Mouse (Mus musculus) hindbrain, embryonic 11.5 days (tissue): Measurements from ENCODE around the gene Ttc22. TPM values are rescaled to one million over a fixed set of nuclear protein-coding genes. Genes with fewer than 3 reads are reported as not detected.

Experiments
- ATAC-seq: fragments of 200-750 bp; cut with Nextera tagmentation; 2 replicates; pipeline ENCODE4 v1.8.0; 2017; ENCODE audit warnings: mild to moderate bottlenecking, moderate TSS enrichment, moderate library complexity; ENCODE audit not compliant: low FRiP score
- DNase-seq: peaks from one replicate; pipeline ENCODE4 v3.0.0-alpha.2; 2015; ENCODE audit warnings: low spot score
- H3K27ac ChIP-seq: fragments of 300-500 bp; sonication (generic); 2 replicates; pipeline ENCODE4 v1.5.1; 2014; ENCODE audit warnings: mild to moderate bottlenecking, low read depth, low read length
- H3K27me3 ChIP-seq: fragments of 300-500 bp; sonication (generic); 2 replicates; pipeline ENCODE4 v1.6.1; 2014; ENCODE audit warnings: mild to moderate bottlenecking, low read length, moderate library complexity, mixed read lengths; ENCODE audit not compliant: control insufficient read depth, insufficient read depth
- H3K36me3 ChIP-seq: fragments of 300-500 bp; sonication (generic); 2 replicates; pipeline ENCODE4 v1.6.1; 2014; ENCODE audit warnings: mild to moderate bottlenecking, low read length, moderate library complexity, mixed read lengths; ENCODE audit not compliant: control insufficient read depth, insufficient read depth
- H3K4me1 ChIP-seq: fragments of 300-500 bp; sonication (generic); replicated peaks from 2 replicates; pipeline ENCODE4 v1.6.1; 2014; ENCODE audit warnings: low read length, mixed read lengths; ENCODE audit not compliant: control insufficient read depth, insufficient read depth
- H3K4me2 ChIP-seq: fragments of 300-500 bp; sonication (generic); replicated peaks from 2 replicates; pipeline ENCODE4 v1.6.1; 2014; ENCODE audit warnings: mild to moderate bottlenecking, low read depth, low read length
- H3K4me3 ChIP-seq: fragments of 300-500 bp; sonication (generic); 2 replicates; pipeline ENCODE4 v1.5.1; 2014; ENCODE audit warnings: low read depth, low read length
- H3K9ac ChIP-seq: fragments of 300-500 bp; sonication (generic); 2 replicates; pipeline ENCODE4 v1.6.1; 2014; ENCODE audit warnings: low read depth, low read length
- H3K9me3 ChIP-seq: fragments of 300-500 bp; sonication (generic); 2 replicates; pipeline ENCODE4 v1.6.1; 2016; ENCODE audit warnings: low read length; ENCODE audit not compliant: control insufficient read depth
- WGBS: fragments of 180-500 bp; shearing (Covaris S2); extraction: QIAGEN DNeasy Blood & Tissue Kit; methylation state at CpG from one replicate; pipeline ENCODE4 v1.1.7; 2014; 5-methylcytosine and 5-hydroxymethylcytosine counted together
- polyA plus RNA-seq: library from polyadenylated mRNA; unstranded; fragments of >200 nt; fragmentation: Nextera tagmentation; extraction: Ambion mirVana; gene quantifications from 2 replicates; pipeline ENCODE4 v1.2.1, GENCODE M21; 2014

Ttc22 gene
- polyA plus RNA-seq, 1 experiment from 2014 or later: 0.08 TPM

GRCm38 (mm10) chr4:106643483-106644217 is 21.4 kb downstream of the Ttc22 start:
- no peaks in the 10 kb centered on the region for H3K27me3 ChIP-seq
- no peaks in the 10 kb centered on the region for H3K9me3 ChIP-seq
- H3K4me3 ChIP-seq: no peak overlapping the region
- no peak overlapping the region for H3K4me2 ChIP-seq
- H3K36me3 ChIP-seq: no peaks in the 10 kb centered on the region
- ATAC-seq: no peak
- DNase-seq: no peak
- H3K27ac ChIP-seq: no peak overlapping the region
- H3K9ac ChIP-seq: no peak overlapping the region
- no peaks in the 10 kb centered on the region for H3K4me1 ChIP-seq
- 51% methylated on average over 8 of the region's 8 CpGs for WGBS

- Histone ChIP-seq H3K36me3 (no peaks in the 10 kb centered on the region), H3K4me1 (no peaks in the 10 kb centered on the region), H3K4me2 (no peak overlapping the region), H3K27me3 (no peaks in the 10 kb centered on the region), H3K4me3 (no peak overlapping the region), H3K9me3 (no peaks in the 10 kb centered on the region), H3K27ac (no peak overlapping the region), H3K9ac (no peak overlapping the region)
- WGBS: 74% methylated on average over 6 of the region's 6 CpGs
- DNase-seq (no peak), ATAC-seq (no peak)
These were observed 22.0 kb downstream of the Ttc22 start for GRCm38 (mm10) chr4:106644218-106644610.

GRCm38 (mm10) chr4:106645797-106646196 is 23.6 kb downstream of the Ttc22 start:
- Histone ChIP-seq H3K36me3 (no peaks in the 10 kb centered on the region), H3K27me3 (no peaks in the 10 kb centered on the region), H3K4me1 (no peaks in the 10 kb centered on the region), H3K9ac (no peak overlapping the region), H3K9me3 (no peaks in the 10 kb centered on the region), H3K4me2 (no peak overlapping the region), H3K27ac (no peak overlapping the region), H3K4me3 (no peak overlapping the region)
- DNase-seq (no peak), ATAC-seq (no peak)
- WGBS: 81% methylated on average over 5 of the region's 5 CpGs

GRCm38 (mm10) chr4:106647137-106647536 is 24.9 kb downstream of the Ttc22 start:
- Histone ChIP-seq H3K4me3 (no peak overlapping the region), H3K4me2 (no peak overlapping the region), H3K36me3 (no peaks in the 10 kb centered on the region), H3K9me3 (no peaks in the 10 kb centered on the region), H3K27ac (no peak overlapping the region), H3K27me3 (no peaks in the 10 kb centered on the region), H3K9ac (no peak overlapping the region), H3K4me1 (peaks cover 4% of the 10 kb centered on the region; the same call in 1 of the 2 replicates)
- no peak for ATAC-seq
- WGBS: 83% methylated on average over 6 of the region's 6 CpGs
- no peak for DNase-seq

- H3K4me3 ChIP-seq: peak within 1 kb of the TSS; percentile 53
- H3K27ac ChIP-seq: 0 out of 2 replicates have a peak within 1 kb of the TSS, but pooled peaks have one; percentile 3
- no peaks in the 10 kb centered on the region for H3K27me3 ChIP-seq
- peak within 1 kb of the TSS; percentile 62 for H3K9ac ChIP-seq
- H3K4me1 ChIP-seq: peaks cover 4% of the 10 kb centered on the region; the same call in 1 of the 2 replicates
- WGBS: 4% methylated on average over 40 of the region's 40 CpGs
- DNase-seq (peak; percentile 98), ATAC-seq (peak; percentile 94)
- H3K4me2 ChIP-seq: peak within 1 kb of the TSS; percentile 86
- H3K36me3 ChIP-seq: 0 out of 2 replicates have a peak, but pooled peaks cover 3% of the 10 kb centered on the region
- H3K9me3 ChIP-seq: no peaks in the 10 kb centered on the region
These were observed 28.7 kb downstream of the Ttc22 start, which contains the start of gene Pars2 for GRCm38 (mm10) chr4:106650833-106651527. Gene Pars2 (plus strand): TSS chr4:106651069.

- DNase-seq (no peak), ATAC-seq (no peak)
- Histone ChIP-seq H3K4me3 (no peak overlapping the region), H3K9ac (no peak overlapping the region), H3K9me3 (no peaks in the 10 kb centered on the region), H3K27ac (no peak overlapping the region), H3K27me3 (no peaks in the 10 kb centered on the region), H3K36me3 (0 out of 2 replicates have a peak, but pooled peaks cover 3% of the 10 kb centered on the region), H3K4me2 (no peak overlapping the region), H3K4me1 (peaks cover 4% of the 10 kb centered on the region; the same call in 1 of the 2 replicates)
- 90% methylated on average over 3 of the region's 3 CpGs for WGBS
These were observed 30.3 kb downstream of the Ttc22 start for GRCm38 (mm10) chr4:106652546-106652945.

- Histone ChIP-seq H3K36me3 (0 out of 2 replicates have a peak, but pooled peaks cover 3% of the 10 kb centered on the region), H3K9me3 (no peaks in the 10 kb centered on the region), H3K27ac (no peak overlapping the region), H3K4me3 (no peak overlapping the region), H3K4me2 (no peak overlapping the region), H3K4me1 (peaks cover 4% of the 10 kb centered on the region; the same call in 1 of the 2 replicates), H3K9ac (no peak overlapping the region), H3K27me3 (no peaks in the 10 kb centered on the region)
- DNase-seq (no peak), ATAC-seq (no peak)
- WGBS: 95% methylated on average over 15 of the region's 15 CpGs
These were observed 30.8 kb downstream of the Ttc22 start for GRCm38 (mm10) chr4:106653051-106653450.

GRCm38 (mm10) chr4:106655681-106656080 is 33.4 kb downstream of the Ttc22 start:
- Histone ChIP-seq H3K4me2 (no peak overlapping the region), H3K27me3 (no peaks in the 10 kb centered on the region), H3K4me3 (no peak overlapping the region), H3K9me3 (no peaks in the 10 kb centered on the region), H3K9ac (no peak overlapping the region), H3K4me1 (peaks cover 4% of the 10 kb centered on the region; the same call in 1 of the 2 replicates), H3K27ac (no peak overlapping the region), H3K36me3 (0 out of 2 replicates have a peak, but pooled peaks cover 7% of the 10 kb centered on the region)
- ATAC-seq (no peak), DNase-seq (no peak)
- WGBS: 94% methylated on average over 10 of the region's 10 CpGs
